ENCODE assay signal across 8 mouse cellular contexts in the genomic region with DNA sequence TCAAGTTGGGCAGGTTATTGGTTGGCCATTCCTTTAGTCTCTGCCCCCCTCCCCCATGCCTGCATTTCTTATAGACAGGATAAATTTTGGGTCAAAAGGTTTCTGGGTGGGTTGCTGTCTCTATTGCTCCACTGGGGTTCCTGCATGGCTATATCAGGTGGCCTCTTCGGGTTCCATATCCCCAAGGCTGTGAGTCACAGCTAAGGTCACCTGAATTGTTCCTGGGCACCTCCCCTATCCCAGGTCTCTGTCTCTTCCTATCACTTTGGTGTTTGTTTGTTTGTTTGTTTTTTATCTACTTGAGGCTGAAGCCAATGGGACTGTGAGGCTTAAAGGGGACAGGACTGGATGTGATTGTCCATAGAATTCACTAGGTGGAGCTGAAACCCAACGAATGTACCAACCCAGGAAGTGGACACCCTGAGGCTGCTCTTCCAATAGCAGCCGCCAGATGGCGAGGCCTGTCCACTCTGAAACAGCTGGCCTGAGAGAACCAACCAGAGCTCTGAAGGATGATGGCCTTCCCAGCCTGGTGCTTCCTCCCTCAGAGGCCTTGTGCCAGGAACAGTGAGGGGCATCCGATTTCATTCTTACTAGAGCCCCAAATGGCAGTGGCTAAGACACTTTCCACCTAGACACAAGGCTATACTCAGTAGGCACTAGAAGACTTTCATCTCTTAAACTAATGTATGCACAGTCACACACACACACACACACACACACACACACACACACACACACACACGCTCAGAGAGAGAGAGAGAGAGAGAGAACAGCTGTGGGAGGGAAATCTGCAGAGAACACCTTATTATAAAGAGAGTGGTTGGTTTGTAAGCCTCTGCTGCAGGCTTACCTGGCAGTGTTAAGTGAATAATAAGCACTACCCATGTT. TPM values are rescaled to one million over a fixed set of nuclear protein-coding genes. Genes with fewer than 3 reads are reported as not detected.
DNase-seq lines count a peak whose midpoint lies in the region; ATAC-seq and TF ChIP-seq lines count a peak whose summit lies in the region.

No protein-coding gene starts in this region.

- H3K36me3 ChIP-seq in heart, embryonic 12.5 days = no peaks in the 10 kb centered on the region
- no peaks in the 10 kb centered on the region for H3K36me3 ChIP-seq in kidney, postnatal 0 days (ENCODE audit: insufficient read depth, low read length)
- H3K36me3 ChIP-seq in liver, adult 2 months (ENCODE audit: control insufficient read depth, insufficient read depth, low read length) = no peaks in the 10 kb centered on the region
- H3K36me3 ChIP-seq in splenic B cell, adult 2 months (ENCODE audit: control insufficient read depth, insufficient read depth, low read length, poor library complexity, severe bottlenecking) = no peaks in the 10 kb centered on the region

- ATAC-seq in heart, embryonic 12.5 days (ENCODE audit: insufficient number of reproducible peaks, low FRiP score) = peak; percentile 58
- ATAC-seq in kidney, postnatal 0 days (replicated peaks; ENCODE audit: low FRiP score, low read depth) = peak; percentile 71

- peak; percentile 100 for TF ChIP-seq CTCF in brain, embryonic 14.5 days (IDR thresholded peaks at IDR 0.05; ENCODE audit: borderline replicate concordance, extremely low read depth, insufficient read depth, insufficient read length)
- TF ChIP-seq CTCF in kidney, postnatal 0 days (IDR thresholded peaks at IDR 0.05; ENCODE audit: low read depth) = peak; percentile 100
- TF ChIP-seq CTCF in liver, adult 2 months (IDR thresholded peaks at IDR 0.05; ENCODE audit: low read depth, low read length) = peak; percentile 100

- H3K27me3 ChIP-seq in heart, embryonic 12.5 days (replicated peaks) = no peaks in the 10 kb centered on the region; the same call in 1 of the 2 replicates
- H3K27me3 ChIP-seq in kidney, postnatal 0 days (ENCODE audit: insufficient read depth, low read length) = no peaks in the 10 kb centered on the region
- H3K27me3 ChIP-seq in liver, adult 2 months (ENCODE audit: control insufficient read depth, insufficient read depth, low read length) = no peaks in the 10 kb centered on the region
- no peaks in the 10 kb centered on the region for H3K27me3 ChIP-seq in splenic B cell, adult 2 months (ENCODE audit: control insufficient read depth, insufficient read depth, low read length, poor library complexity, severe bottlenecking)

- no peak overlapping the region for H3K27ac ChIP-seq in heart, embryonic 12.5 days (ENCODE audit: poor library complexity, severe bottlenecking)
- no peak overlapping the region for H3K27ac ChIP-seq in kidney, postnatal 0 days
- H3K27ac ChIP-seq in liver, adult 2 months (replicated peaks; ENCODE audit: insufficient read depth, low read depth, low read length) = no peak overlapping the region

- H3K4me2 ChIP-seq in heart, embryonic 12.5 days = no peak overlapping the region
- H3K4me2 ChIP-seq in kidney, postnatal 0 days (ENCODE audit: low read length) = no peak overlapping the region

- H3K9me3 ChIP-seq in heart, embryonic 12.5 days (replicated peaks) = no peaks in the 10 kb centered on the region
- no peaks in the 10 kb centered on the region for H3K9me3 ChIP-seq in kidney, postnatal 0 days (replicated peaks; ENCODE audit: low read length)

- H3K9ac ChIP-seq in heart, embryonic 12.5 days = no peak overlapping the region
- no peak overlapping the region for H3K9ac ChIP-seq in kidney, postnatal 0 days (ENCODE audit: low read depth, low read length)
- H3K9ac ChIP-seq in liver, adult 2 months (ENCODE audit: low read depth, low read length) = no peak overlapping the region

- H3K79me2 ChIP-seq in liver, adult 2 months (ENCODE audit: control insufficient read depth, insufficient read depth, low read length) = no peaks in the 10 kb centered on the region

- peak; percentile 64 for DNase-seq in 3134 (ENCODE audit: extremely low read depth, insufficient read length, low spot score)
- DNase-seq in brain, embryonic 14.5 days (ENCODE audit: low read depth) = peak; percentile 95
- DNase-seq in fibroblast of lung, adult 2 months (ENCODE audit: low read depth) = peak; percentile 83
- DNase-seq in kidney, postnatal 0 days (ENCODE audit: low spot score) = peak; percentile 97
- DNase-seq in liver, adult 2 months (ENCODE audit: extremely low read depth, low read depth, low spot score) = peak; percentile 72
- DNase-seq in natural killer cell, adult 2 months (ENCODE audit: low spot score in 2 of 2) = peak; percentile 43 to 64
- DNase-seq in splenic B cell, adult 2 months (ENCODE audit: low read depth, low spot score) = peak; percentile 85

- H3K4me3 ChIP-seq in heart, embryonic 12.5 days = no peak overlapping the region
- H3K4me3 ChIP-seq in kidney, postnatal 0 days (replicated peaks; ENCODE audit: low read depth, low read length) = no peak overlapping the region
- H3K4me3 ChIP-seq in liver, adult 2 months (ENCODE audit: insufficient read depth, low read depth, low read length) = no peak overlapping the region

- TF ChIP-seq POLR2A in brain, embryonic 14.5 days (IDR thresholded peaks at IDR 0.05; ENCODE audit: borderline replicate concordance, extremely low read depth, insufficient read depth, insufficient read length, poor library complexity, severe bottlenecking) = no peak
- TF ChIP-seq POLR2A in liver, adult 2 months (IDR thresholded peaks at IDR 0.05; ENCODE audit: extremely low read depth, insufficient read depth, low read length) = no peak

- WGBS in heart, embryonic 12.5 days = 21% methylated on average over 6 of the region's 6 CpGs
- WGBS in kidney, postnatal 0 days = 16% methylated on average over 5 of the region's 6 CpGs
- 16% methylated on average over 5 of the region's 6 CpGs for WGBS in liver, adult 2 months

- H3K4me1 ChIP-seq in heart, embryonic 12.5 days (replicated peaks) = no peaks in the 10 kb centered on the region
- no peaks in the 10 kb centered on the region for H3K4me1 ChIP-seq in kidney, postnatal 0 days (replicated peaks; ENCODE audit: insufficient read depth, low read length)
- H3K4me1 ChIP-seq in liver, adult 2 months (ENCODE audit: control insufficient read depth, insufficient read depth, low read length) = no peaks in the 10 kb centered on the region

RNA-seq across cellular contexts. Expression of a gene that starts 8.9 kb away (rescaled TPM):
- 22.0 and 29.7 TPM in 2 replicates for polyA plus RNA-seq in brain, embryonic 14.5 days (2012; rRNA removed)
- polyA plus RNA-seq in heart, embryonic 12.5 days (2016; fragmentation: Nextera tagmentation; extraction: Ambion mirVana) = 123 TPM in 2 replicates
- polyA plus RNA-seq in kidney, postnatal 0 days (2015; fragmentation: Nextera tagmentation; extraction: Ambion mirVana) = 126 and 136 TPM in 2 replicates
- 1.9 TPM in 2 replicates for total RNA-seq in liver, adult 2 months (2014; rRNA removed)
- 4.1 and 4.4 TPM in 2 replicates for polyA plus RNA-seq in liver, adult 2 months (2012; rRNA removed)

RNA-seq across cellular contexts. Expression of a gene that starts 37.0 kb away (rescaled TPM):
- polyA plus RNA-seq in brain, embryonic 14.5 days (2012; rRNA removed) = 6.7 and 7.0 TPM in 2 replicates
- polyA plus RNA-seq in heart, embryonic 12.5 days (2016; fragmentation: Nextera tagmentation; extraction: Ambion mirVana) = 3.0 and 4.9 TPM in 2 replicates
- polyA plus RNA-seq in kidney, postnatal 0 days (2015; fragmentation: Nextera tagmentation; extraction: Ambion mirVana) = 9.2 and 9.3 TPM in 2 replicates
- 2.5 and 2.7 TPM in 2 replicates for total RNA-seq in liver, adult 2 months (2014; rRNA removed)
- polyA plus RNA-seq in liver, adult 2 months (2012; rRNA removed) = 0.39 and 0.82 TPM in 2 replicates
